Mouse (Mus musculus) limb, embryonic 13.5 days (tissue): ENCODE measurements around the gene Hipk2. TPM values are rescaled to one million over a fixed set of nuclear protein-coding genes. Genes with fewer than 3 reads are reported as not detected.

Source experiments
- ATAC-seq: fragments of 200-750 bp; cut with Nextera tagmentation; 2 replicates; pipeline ENCODE4 v1.8.0; 2017; ENCODE audit warnings: low read depth, moderate number of reproducible peaks, moderate TSS enrichment; ENCODE audit not compliant: low FRiP score
- H3K27ac ChIP-seq: fragments of 300-500 bp; sonication (generic); 2 replicates; pipeline ENCODE4 v1.5.1; 2015; ENCODE audit warnings: inconsistent platforms, mild to moderate bottlenecking, moderate library complexity
- H3K27me3 ChIP-seq: fragments of 300-500 bp; sonication (generic); 2 replicates; pipeline ENCODE4 v1.6.1; 2015; ENCODE audit warnings: mild to moderate bottlenecking, inconsistent platforms
- H3K36me3 ChIP-seq: fragments of 300-500 bp; sonication (generic); 2 replicates; pipeline ENCODE4 v1.6.1; 2015; ENCODE audit warnings: inconsistent platforms, mild to moderate bottlenecking, moderate library complexity
- H3K4me1 ChIP-seq: fragments of 300-500 bp; sonication (generic); 2 replicates; pipeline ENCODE4 v1.6.1; 2015; ENCODE audit warnings: inconsistent platforms
- H3K4me2 ChIP-seq: fragments of 300-500 bp; sonication (generic); replicated peaks from 2 replicates; pipeline ENCODE4 v1.6.1; 2015; ENCODE audit warnings: inconsistent platforms, mild to moderate bottlenecking, moderate library complexity
- H3K4me3 ChIP-seq: fragments of 300-500 bp; sonication (generic); 2 replicates; pipeline ENCODE4 v1.5.1; 2015; ENCODE audit warnings: moderate library complexity, mild to moderate bottlenecking, inconsistent platforms
- H3K9ac ChIP-seq: fragments of 300-500 bp; sonication (generic); 2 replicates; pipeline ENCODE4 v1.6.1; 2015; ENCODE audit warnings: mild to moderate bottlenecking, inconsistent platforms
- H3K9me3 ChIP-seq: fragments of 300-500 bp; sonication (generic); 2 replicates; pipeline ENCODE4 v1.6.1; 2016; ENCODE audit warnings: inconsistent platforms
- WGBS: fragments of 180-500 bp; shearing (Covaris S2); methylation state at CpG from one replicate; pipeline ENCODE4 v1.1.7; 2015; 5-methylcytosine and 5-hydroxymethylcytosine counted together
- polyA plus RNA-seq: library from polyadenylated mRNA; unstranded; fragments of >200 nt; fragmentation: Nextera tagmentation; extraction: Ambion mirVana; gene quantifications from 2 replicates; pipeline ENCODE4 v1.2.1, GENCODE M21; 2015

Hipk2 gene
- polyA plus RNA-seq, 1 experiment from 2014 or later, result 19.8 TPM

GRCm38 (mm10) chr6:38772836-38773518 is 103.0 kb downstream of the Hipk2 start:
- Histone ChIP-seq H3K9ac (no peak overlapping the region), H3K4me1 (peaks cover 16% of the 10 kb centered on the region), H3K27me3 (no peaks in the 10 kb centered on the region), H3K36me3 (peaks cover 8% of the 10 kb centered on the region; the same call in 1 of the 2 replicates), H3K27ac (no peak overlapping the region), H3K9me3 (no peaks in the 10 kb centered on the region), H3K4me2 (no peak overlapping the region), H3K4me3 (no peak overlapping the region)
- ATAC-seq, result no peak
- WGBS, result 65% methylated on average over 7 of the region's 7 CpGs

- Histone ChIP-seq H3K4me1 (peaks cover 16% of the 10 kb centered on the region), H3K27ac (no peak overlapping the region), H3K36me3 (peaks cover 18% of the 10 kb centered on the region), H3K9me3 (no peaks in the 10 kb centered on the region), H3K27me3 (no peaks in the 10 kb centered on the region), H3K9ac (no peak overlapping the region), H3K4me2 (no peak overlapping the region), H3K4me3 (no peak overlapping the region)
- no peak for ATAC-seq
- 76% methylated on average over 4 of the region's 4 CpGs for WGBS
Measured at GRCm38 (mm10) chr6:38771061-38771667, 104.8 kb downstream of the Hipk2 start.

- no peaks in the 10 kb centered on the region for H3K9me3 ChIP-seq
- H3K4me3 ChIP-seq, result no peak overlapping the region
- H3K4me1 ChIP-seq, result peaks cover 17% of the 10 kb centered on the region
- WGBS, result 79% methylated on average over 2 of the region's 2 CpGs
- H3K27me3 ChIP-seq, result no peaks in the 10 kb centered on the region
- peaks cover 19% of the 10 kb centered on the region for H3K36me3 ChIP-seq
- H3K27ac ChIP-seq, result no peak overlapping the region
- no peak overlapping the region for H3K4me2 ChIP-seq
- ATAC-seq, result no peak
- H3K9ac ChIP-seq, result no peak overlapping the region
Measured at GRCm38 (mm10) chr6:38769627-38770026, 106.3 kb downstream of the Hipk2 start.

GRCm38 (mm10) chr6:38762588-38763265 is 113.2 kb downstream of the Hipk2 start:
- Histone ChIP-seq H3K27ac (no peak overlapping the region), H3K4me3 (no peak overlapping the region), H3K36me3 (peaks cover 14% of the 10 kb centered on the region), H3K4me2 (no peak overlapping the region), H3K4me1 (peaks cover 41% of the 10 kb centered on the region), H3K9me3 (no peaks in the 10 kb centered on the region), H3K9ac (no peak overlapping the region), H3K27me3 (no peaks in the 10 kb centered on the region)
- ATAC-seq, result no peak
- 57% methylated on average over 6 of the region's 6 CpGs for WGBS

- no peak overlapping the region for H3K9ac ChIP-seq
- no peak overlapping the region for H3K4me2 ChIP-seq
- H3K4me3 ChIP-seq, result no peak overlapping the region
- WGBS, result 78% methylated on average over 7 of the region's 7 CpGs
- H3K27ac ChIP-seq, result no peak overlapping the region; the same call in 1 of the 2 replicates
- no peaks in the 10 kb centered on the region for H3K9me3 ChIP-seq
- peaks cover 41% of the 10 kb centered on the region for H3K4me1 ChIP-seq
- peaks cover 12% of the 10 kb centered on the region for H3K36me3 ChIP-seq
- no peak for ATAC-seq
- no peaks in the 10 kb centered on the region for H3K27me3 ChIP-seq
Measured at GRCm38 (mm10) chr6:38762006-38762405, 114.0 kb downstream of the Hipk2 start.

- Histone ChIP-seq H3K27ac (no peak overlapping the region), H3K4me2 (no peak overlapping the region), H3K4me3 (no peak overlapping the region), H3K36me3 (peaks cover 4% of the 10 kb centered on the region; the same call in 1 of the 2 replicates), H3K9me3 (no peaks in the 10 kb centered on the region), H3K9ac (no peak overlapping the region), H3K4me1 (peaks cover 41% of the 10 kb centered on the region), H3K27me3 (no peaks in the 10 kb centered on the region)
- no peak for ATAC-seq
- 72% methylated on average over 6 of the region's 6 CpGs for WGBS
Measured at GRCm38 (mm10) chr6:38760911-38761706, 114.9 kb downstream of the Hipk2 start.

GRCm38 (mm10) chr6:38759922-38760620 is 115.9 kb downstream of the Hipk2 start:
- peaks cover 4% of the 10 kb centered on the region; the same call in 1 of the 2 replicates for H3K36me3 ChIP-seq
- 78% methylated on average over 6 of the region's 6 CpGs for WGBS
- no peak for ATAC-seq
- no peaks in the 10 kb centered on the region for H3K27me3 ChIP-seq
- H3K27ac ChIP-seq, result no peak overlapping the region
- no peak overlapping the region for H3K9ac ChIP-seq
- no peak overlapping the region for H3K4me2 ChIP-seq
- peaks cover 38% of the 10 kb centered on the region for H3K4me1 ChIP-seq
- no peak overlapping the region for H3K4me3 ChIP-seq
- no peaks in the 10 kb centered on the region for H3K9me3 ChIP-seq

- Histone ChIP-seq H3K4me3 (no peak overlapping the region), H3K9me3 (no peaks in the 10 kb centered on the region), H3K9ac (no peak overlapping the region), H3K36me3 (no peaks in the 10 kb centered on the region), H3K27ac (no peak overlapping the region), H3K4me1 (peaks cover 35% of the 10 kb centered on the region), H3K27me3 (no peaks in the 10 kb centered on the region), H3K4me2 (no peak overlapping the region)
- no peak for ATAC-seq
- 85% methylated on average over 3 of the region's 3 CpGs for WGBS
Measured at GRCm38 (mm10) chr6:38759186-38759585, 116.8 kb downstream of the Hipk2 start.

- peaks cover 3% of the 10 kb centered on the region; the same call in 1 of the 2 replicates for H3K36me3 ChIP-seq
- no peak for ATAC-seq
Measured at GRCm38 (mm10) chr6:38757597-38757996, 118.4 kb downstream of the Hipk2 start.

GRCm38 (mm10) chr6:38756968-38757367 is 119.0 kb downstream of the Hipk2 start:
- Histone ChIP-seq H3K4me1 (peaks cover 31% of the 10 kb centered on the region), H3K27me3 (no peaks in the 10 kb centered on the region), H3K4me3 (no peak overlapping the region), H3K9ac (no peak overlapping the region), H3K27ac (no peak overlapping the region), H3K9me3 (no peaks in the 10 kb centered on the region), H3K4me2 (no peak overlapping the region), H3K36me3 (peaks cover 3% of the 10 kb centered on the region; the same call in 1 of the 2 replicates)
- WGBS, result 94% methylated on average over 4 of the region's 4 CpGs
- ATAC-seq, result no peak

More at GRCm38 (mm10) chr6:38757597-38757996, 118.4 kb downstream of the Hipk2 start:
- H3K4me3 ChIP-seq, result no peak overlapping the region
- no peaks in the 10 kb centered on the region for H3K9me3 ChIP-seq
- no peak overlapping the region for H3K27ac ChIP-seq
- no peak overlapping the region for H3K4me2 ChIP-seq
- H3K9ac ChIP-seq, result no peak overlapping the region
- WGBS, result 95% methylated on average over 2 of the region's 2 CpGs
- peaks cover 34% of the 10 kb centered on the region for H3K4me1 ChIP-seq
- no peaks in the 10 kb centered on the region for H3K27me3 ChIP-seq

GRCm38 (mm10) chr6:38755961-38756360 is 120.0 kb downstream of the Hipk2 start:
- Histone ChIP-seq H3K27me3 (no peaks in the 10 kb centered on the region), H3K36me3 (peaks cover 3% of the 10 kb centered on the region; the same call in 1 of the 2 replicates), H3K9ac (no peak overlapping the region), H3K4me2 (no peak overlapping the region), H3K4me1 (peaks cover 24% of the 10 kb centered on the region), H3K4me3 (no peak overlapping the region), H3K27ac (no peak overlapping the region), H3K9me3 (no peaks in the 10 kb centered on the region)
- no peak for ATAC-seq
- WGBS, result 74% methylated on average over 2 of the region's 2 CpGs
